Mouse (Mus musculus) right cerebral cortex, postnatal 14 days (tissue): ENCODE data around the gene Gm14085.

Source experiments
- DNase-seq: peaks from one replicate; pipeline ENCODE4 v3.0.0; 2022

Gene Gm14085

GRCm38 (mm10) chr2:122562251-122562650, 77.5 kb downstream of the Gm14085 start:
- DNase-seq: no peak

GRCm38 (mm10) chr2:122569439-122569838, 84.7 kb downstream of the Gm14085 start:
- DNase-seq: peak; percentile 65

- no peak for DNase-seq
Observed at GRCm38 (mm10) chr2:122570430-122570829, 85.7 kb downstream of the Gm14085 start.

- no peak for DNase-seq
Observed at GRCm38 (mm10) chr2:122571326-122571725, 86.6 kb downstream of the Gm14085 start.

- no peak for DNase-seq
Observed at GRCm38 (mm10) chr2:122572438-122572837, 87.7 kb downstream of the Gm14085 start.

- no peak for DNase-seq
Observed at GRCm38 (mm10) chr2:122575470-122575869, 90.7 kb downstream of the Gm14085 start.

GRCm38 (mm10) chr2:122576295-122576694, 91.6 kb downstream of the Gm14085 start:
- no peak for DNase-seq

GRCm38 (mm10) chr2:122577316-122577715, 92.6 kb downstream of the Gm14085 start:
- no peak for DNase-seq
